Mouse (Mus musculus) stomach, embryonic 16.5 days (tissue): Measurements from ENCODE around the gene Polm. TPM values are rescaled to one million over a fixed set of nuclear protein-coding genes. Genes with fewer than 3 reads are reported as not detected.

Source experiments
- ATAC-seq: fragments of 200-750 bp; cut with Nextera tagmentation; 2 replicates; pipeline ENCODE4 v1.8.0; 2017; ENCODE audit warnings: moderate number of reproducible peaks, moderate TSS enrichment; ENCODE audit not compliant: insufficient read depth, low FRiP score
- H3K27ac ChIP-seq: fragments of 300-500 bp; sonication (generic); 2 replicates; pipeline ENCODE4 v1.5.1; 2014; ENCODE audit warnings: low read length
- H3K27me3 ChIP-seq: fragments of 300-500 bp; sonication (generic); 2 replicates; pipeline ENCODE4 v1.6.1; 2014; ENCODE audit warnings: low read length, control low read depth, mixed read lengths; ENCODE audit not compliant: control insufficient read depth, insufficient read depth
- H3K36me3 ChIP-seq: fragments of 300-500 bp; sonication (generic); 2 replicates; pipeline ENCODE4 v1.6.1; 2014; ENCODE audit warnings: low read length; ENCODE audit not compliant: control insufficient read depth, insufficient read depth
- H3K4me1 ChIP-seq: fragments of 300-500 bp; sonication (generic); 2 replicates; pipeline ENCODE4 v1.6.1; 2014; ENCODE audit warnings: low read length, control low read depth, mixed read lengths; ENCODE audit not compliant: control insufficient read depth, insufficient read depth
- H3K4me2 ChIP-seq: fragments of 300-500 bp; sonication (generic); 2 replicates; pipeline ENCODE4 v1.6.1; 2014; ENCODE audit warnings: low read depth, low read length, mixed read lengths
- H3K4me3 ChIP-seq: fragments of 300-500 bp; sonication (generic); replicated peaks from 2 replicates; pipeline ENCODE4 v1.5.1; 2014; ENCODE audit warnings: mild to moderate bottlenecking, low read length
- H3K9ac ChIP-seq: fragments of 300-500 bp; sonication (generic); 2 replicates; pipeline ENCODE4 v1.6.1; 2014; ENCODE audit warnings: low read length
- H3K9me3 ChIP-seq: fragments of 300-500 bp; sonication (generic); replicated peaks from 2 replicates; pipeline ENCODE4 v1.6.1; 2016; ENCODE audit warnings: low read length, control low read depth; ENCODE audit not compliant: control insufficient read depth
- WGBS: fragments of 180-500 bp; shearing (Covaris S2); extraction: QIAGEN DNeasy Blood & Tissue Kit; methylation state at CpG from one replicate; pipeline ENCODE4 v1.1.7; 2014; 5-methylcytosine and 5-hydroxymethylcytosine counted together
- polyA plus RNA-seq: library from polyadenylated mRNA; unstranded; fragments of >200 nt; fragmentation: Nextera tagmentation; extraction: Ambion mirVana; gene quantifications from 2 replicates; pipeline ENCODE4 v1.2.1, GENCODE M21; 2015

The Polm gene
- polyA plus RNA-seq = 9.6 and 10.1 TPM in 2 replicates

DNA sequence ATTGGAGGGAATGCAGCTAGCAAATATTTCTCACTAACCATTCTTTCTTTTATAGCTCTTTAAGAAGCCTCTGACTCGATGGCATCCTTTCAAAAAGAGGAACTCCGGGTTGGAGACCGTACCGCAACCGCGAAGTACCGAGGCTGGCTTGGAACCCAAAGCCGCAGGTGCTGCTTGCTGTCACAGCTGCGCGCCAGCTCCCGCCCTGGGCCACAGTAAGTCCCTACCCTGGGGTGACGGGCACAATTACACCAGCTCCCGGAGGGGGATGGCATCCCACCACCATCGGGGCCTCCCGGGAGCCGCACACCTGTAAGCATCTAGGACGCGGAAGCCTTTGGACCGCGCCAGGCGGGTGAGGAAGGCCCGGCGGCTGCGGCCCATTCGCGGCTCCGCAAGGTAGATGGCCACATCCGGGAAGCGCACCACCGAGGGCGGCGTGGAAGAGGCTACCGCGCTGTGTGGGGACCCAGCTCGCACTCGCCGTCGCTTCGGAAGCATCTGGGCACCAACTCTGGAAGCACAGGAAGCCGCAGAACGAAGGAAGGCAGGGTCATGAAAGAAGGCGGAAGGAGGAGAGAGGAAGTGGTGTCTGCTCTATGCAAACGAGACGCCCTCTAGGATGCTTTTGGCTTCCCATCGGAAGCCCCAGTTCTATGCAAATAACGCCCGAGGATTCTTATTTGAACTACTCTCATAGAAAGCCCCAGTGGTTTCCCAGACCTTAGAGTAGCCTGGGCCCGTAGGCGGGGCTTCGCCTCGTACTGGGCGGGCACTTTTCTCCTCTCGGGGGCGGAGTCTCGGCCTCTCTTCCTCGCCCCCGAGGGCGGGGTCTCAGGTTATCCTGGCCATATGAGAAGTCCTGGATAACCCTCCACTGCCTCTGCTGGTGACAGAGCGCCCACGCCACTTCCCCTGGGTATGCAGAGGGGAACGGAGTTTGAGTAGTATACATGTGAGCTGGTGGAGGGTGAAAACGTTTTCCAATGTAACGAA is at the start of gene Polm:
TSS of gene Polm (minus strand) at position 766 of the 996 bp plus-strand sequence.
- Histone ChIP-seq H3K9me3 (no peaks in the 10 kb centered on the region; the same call in 1 of the 2 replicates), H3K4me3 (peak within 1 kb of the TSS; percentile 56), H3K27ac (peak within 1 kb of the TSS; percentile 90), H3K27me3 (no peaks in the 10 kb centered on the region), H3K36me3 (no peaks in the 10 kb centered on the region), H3K4me1 (no peaks in the 10 kb centered on the region), H3K4me2 (peak within 1 kb of the TSS; percentile 78), H3K9ac (peak within 1 kb of the TSS; percentile 83)
- WGBS = 1% methylated on average over 63 of the region's 63 CpGs
- peak; percentile 97 for ATAC-seq

- Histone ChIP-seq H3K9me3 (no peaks in the 10 kb centered on the region), H3K4me2 (no peak overlapping the region), H3K4me3 (no peak overlapping the region), H3K27me3 (no peaks in the 10 kb centered on the region), H3K27ac (no peak overlapping the region), H3K4me1 (peaks cover 4% of the 10 kb centered on the region; the same call in 1 of the 2 replicates), H3K36me3 (no peaks in the 10 kb centered on the region), H3K9ac (no peak overlapping the region)
- WGBS = 55% methylated on average over 5 of the region's 5 CpGs
- no peak for ATAC-seq
These were observed 49.4 kb upstream of the Polm start for GRCm38 (mm10) chr11:5887250-5887649.

- H3K4me2 ChIP-seq = no peak overlapping the region
- no peak; the same call in 1 of the 2 replicates for ATAC-seq
- no peak overlapping the region for H3K27ac ChIP-seq
- H3K4me1 ChIP-seq = peaks cover 4% of the 10 kb centered on the region; the same call in 1 of the 2 replicates
- no peak overlapping the region for H3K9ac ChIP-seq
- H3K36me3 ChIP-seq = no peaks in the 10 kb centered on the region
- WGBS = 16% methylated on average over 9 of the region's 9 CpGs
- H3K4me3 ChIP-seq = no peak overlapping the region
- no peaks in the 10 kb centered on the region for H3K9me3 ChIP-seq
- no peaks in the 10 kb centered on the region for H3K27me3 ChIP-seq
These were observed 48.4 kb upstream of the Polm start for GRCm38 (mm10) chr11:5886187-5886586.

DNA sequence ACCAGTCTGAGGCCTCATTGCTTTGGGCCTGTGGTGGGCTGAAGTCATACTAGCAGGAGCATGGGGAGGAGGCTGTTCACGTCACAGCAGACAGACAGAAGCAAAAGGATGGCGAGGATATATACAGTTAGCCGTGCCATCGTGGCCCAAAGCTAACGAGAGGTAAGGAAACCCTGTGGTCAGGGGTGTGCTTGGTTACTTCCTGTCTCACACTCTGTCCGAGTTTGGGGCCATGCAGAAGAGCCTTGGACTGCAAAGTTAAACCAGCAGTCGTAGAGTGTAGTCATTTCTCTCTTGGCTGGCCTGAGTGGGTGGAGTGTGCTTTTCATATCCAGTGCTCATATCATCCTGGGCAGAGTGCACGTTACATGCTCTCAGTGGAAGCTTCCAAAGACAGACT is 44.7 kb upstream of the Polm start:
- Histone ChIP-seq H3K4me3 (no peak overlapping the region), H3K36me3 (no peaks in the 10 kb centered on the region), H3K27me3 (no peaks in the 10 kb centered on the region), H3K9me3 (0 out of 2 replicates have a peak, but pooled peaks cover 2% of the 10 kb centered on the region), H3K4me2 (no peak overlapping the region), H3K4me1 (no peaks in the 10 kb centered on the region), H3K9ac (no peak overlapping the region), H3K27ac (no peak overlapping the region)
- 64% methylated on average over 8 of the region's 8 CpGs for WGBS
- no peak for ATAC-seq

DNA sequence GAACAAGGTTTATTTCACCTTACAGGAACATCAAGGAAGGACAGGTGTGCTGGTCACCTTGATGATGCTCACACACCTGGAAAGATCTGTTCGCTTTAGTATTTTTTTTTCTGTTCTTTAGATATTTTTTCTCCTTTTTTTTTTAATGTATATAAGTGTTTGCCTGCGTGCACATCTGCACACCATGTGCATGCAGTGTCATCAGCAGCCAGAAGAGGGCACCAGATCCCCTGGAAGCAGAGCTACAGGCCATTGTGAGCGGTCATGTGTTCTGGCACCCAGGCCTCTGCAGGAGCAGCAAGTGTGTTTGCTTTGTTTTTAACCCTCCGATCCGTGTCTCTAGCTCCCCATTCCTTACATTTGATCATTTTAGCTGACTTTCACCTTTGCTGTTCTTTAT is 42.1 kb upstream of the Polm start:
- no peak overlapping the region for H3K4me2 ChIP-seq
- H3K36me3 ChIP-seq = no peaks in the 10 kb centered on the region
- no peaks in the 10 kb centered on the region for H3K27me3 ChIP-seq
- WGBS = 56% methylated on average over 5 of the region's 5 CpGs
- no peak for ATAC-seq
- H3K9me3 ChIP-seq = 0 out of 2 replicates have a peak, but pooled peaks cover 2% of the 10 kb centered on the region
- peaks cover 10% of the 10 kb centered on the region for H3K4me1 ChIP-seq
- H3K9ac ChIP-seq = no peak overlapping the region
- no peak overlapping the region for H3K27ac ChIP-seq
- H3K4me3 ChIP-seq = no peak overlapping the region

GRCm38 (mm10) chr11:5878661-5879060 is 40.8 kb upstream of the Polm start:
- H3K27ac ChIP-seq = peak overlapping the region; percentile 90
- H3K9me3 ChIP-seq = 0 out of 2 replicates have a peak, but pooled peaks cover 2% of the 10 kb centered on the region
- H3K4me1 ChIP-seq = peaks cover 10% of the 10 kb centered on the region
- no peaks in the 10 kb centered on the region for H3K27me3 ChIP-seq
- peak overlapping the region; percentile 75 for H3K4me2 ChIP-seq
- H3K9ac ChIP-seq = peak overlapping the region; percentile 78
- H3K36me3 ChIP-seq = no peaks in the 10 kb centered on the region; the same call in 1 of the 2 replicates
- no peak for ATAC-seq
- peak overlapping the region; percentile 79 for H3K4me3 ChIP-seq
- WGBS = 24% methylated on average over 8 of the region's 8 CpGs

DNA sequence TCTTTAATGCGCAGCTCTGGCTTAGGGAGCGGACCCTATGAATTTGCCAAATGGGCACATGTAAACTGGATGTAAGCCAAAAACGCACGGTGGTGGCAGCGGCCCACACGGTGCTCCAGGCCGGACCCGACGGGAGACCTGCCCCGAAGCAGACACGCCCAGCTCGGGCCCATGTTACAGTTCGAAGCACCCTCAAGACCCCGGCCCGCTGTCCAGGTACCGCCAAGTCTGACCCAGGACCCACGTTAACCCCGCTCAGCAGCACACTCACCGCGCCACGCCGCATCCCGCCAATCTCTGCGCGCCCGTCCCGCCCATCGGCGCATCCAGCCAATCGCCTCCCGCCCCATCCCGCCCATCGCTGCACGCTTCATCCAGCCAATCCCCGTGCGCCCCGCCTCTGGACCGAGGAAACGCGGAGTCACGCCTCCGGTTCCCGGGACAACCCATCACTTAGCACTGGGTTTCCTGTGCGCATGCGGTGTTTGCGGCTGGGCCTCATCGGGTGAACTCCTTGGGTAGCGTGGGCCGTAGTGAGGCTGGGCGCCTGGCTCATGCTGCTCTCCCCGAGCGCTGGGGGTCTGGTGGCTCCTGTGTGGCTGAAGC is 40.2 kb upstream of the Polm start, which contains the start of gene Pold2:
TSS of gene Pold2 (minus strand) at position 372 of the 606 bp plus-strand sequence.
- H3K9ac ChIP-seq = peak within 1 kb of the TSS; percentile 82
- peaks cover 10% of the 10 kb centered on the region for H3K4me1 ChIP-seq
- H3K27me3 ChIP-seq = no peaks in the 10 kb centered on the region
- WGBS = under 1% methylated on average over 52 of the region's 52 CpGs
- H3K4me2 ChIP-seq = peak within 1 kb of the TSS; percentile 75
- peak; percentile 99 for ATAC-seq
- peak within 1 kb of the TSS; percentile 79 for H3K4me3 ChIP-seq
- peak within 1 kb of the TSS; percentile 90 for H3K27ac ChIP-seq
- 0 out of 2 replicates have a peak, but pooled peaks cover 2% of the 10 kb centered on the region for H3K9me3 ChIP-seq
- no peaks in the 10 kb centered on the region; the same call in 1 of the 2 replicates for H3K36me3 ChIP-seq

DNA sequence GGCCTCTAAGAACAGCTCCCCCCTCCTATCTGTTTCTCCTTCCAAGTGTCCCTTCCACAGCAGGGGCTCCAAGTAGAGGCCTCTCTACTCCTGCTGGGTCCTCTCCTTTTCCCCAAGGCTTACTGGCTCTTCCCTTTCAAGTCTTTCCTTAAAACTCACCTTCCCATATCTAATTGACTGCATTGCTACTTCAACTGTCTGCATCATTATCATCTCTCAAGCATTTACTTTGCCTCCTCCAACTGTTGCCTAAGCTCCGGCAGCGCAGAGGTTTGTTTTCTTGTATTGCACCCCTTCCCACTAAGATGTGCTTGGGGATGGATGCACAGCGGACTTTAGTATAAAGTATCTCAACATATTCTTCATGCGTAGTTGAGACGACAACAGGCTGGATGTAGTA is 39.6 kb upstream of the Polm start:
- peak overlapping the region; percentile 82 for H3K9ac ChIP-seq
- H3K4me3 ChIP-seq = peak overlapping the region; percentile 79
- H3K27ac ChIP-seq = 0 out of 2 replicates have a peak overlapping the region, but pooled peaks have one; percentile 28
- H3K9me3 ChIP-seq = 0 out of 2 replicates have a peak, but pooled peaks cover 2% of the 10 kb centered on the region
- H3K27me3 ChIP-seq = no peaks in the 10 kb centered on the region
- peaks cover 10% of the 10 kb centered on the region for H3K4me1 ChIP-seq
- 2% methylated on average over 5 of the region's 5 CpGs for WGBS
- no peak for ATAC-seq
- peak overlapping the region; percentile 71 for H3K4me2 ChIP-seq
- peaks cover 5% of the 10 kb centered on the region; the same call in 1 of the 2 replicates for H3K36me3 ChIP-seq
